Mouse (Mus musculus) ovary, adult 18-20 months (tissue): ENCODE measurements around the gene App.

Source experiments
- DNase-seq: peaks from one replicate; pipeline ENCODE4 v3.0.0; 2022; ENCODE audit warnings: low spot score, mixed read lengths

Gene App

GRCm38 (mm10) chr16:85020696-85021323 is 152.8 kb downstream of the App start:
- no peak for DNase-seq

GRCm38 (mm10) chr16:85019273-85019672 is 154.3 kb downstream of the App start:
- DNase-seq: no peak

GRCm38 (mm10) chr16:85017845-85018244 is 155.7 kb downstream of the App start:
- DNase-seq: no peak

- no peak for DNase-seq
Measured at GRCm38 (mm10) chr16:85012695-85013094, 160.9 kb downstream of the App start.

- no peak for DNase-seq
Measured at GRCm38 (mm10) chr16:85012172-85012571, 161.4 kb downstream of the App start.

- DNase-seq: no peak
Measured at GRCm38 (mm10) chr16:85010651-85011050, 162.9 kb downstream of the App start.

- no peak for DNase-seq
Measured at GRCm38 (mm10) chr16:85008866-85009645, 164.5 kb downstream of the App start.

- DNase-seq: no peak
Measured at GRCm38 (mm10) chr16:85001939-85002556, 171.5 kb downstream of the App start.

- no peak for DNase-seq
Measured at GRCm38 (mm10) chr16:85000304-85000703, 173.3 kb downstream of the App start.

GRCm38 (mm10) chr16:84997551-84997950 is 176.0 kb downstream of the App start:
- DNase-seq: no peak

GRCm38 (mm10) chr16:84995441-84995867 is 178.1 kb downstream of the App start:
- no peak for DNase-seq

GRCm38 (mm10) chr16:84992888-84993287 is 180.7 kb downstream of the App start:
- DNase-seq: no peak

GRCm38 (mm10) chr16:84991011-84991410 is 182.6 kb downstream of the App start:
- DNase-seq: no peak

GRCm38 (mm10) chr16:84989938-84990337 is 183.6 kb downstream of the App start:
- no peak for DNase-seq

GRCm38 (mm10) chr16:84989476-84989875 is 184.1 kb downstream of the App start:
- DNase-seq: no peak

GRCm38 (mm10) chr16:84987724-84988287 is 185.8 kb downstream of the App start:
- no peak for DNase-seq

- no peak for DNase-seq
Measured at GRCm38 (mm10) chr16:84986016-84986631, 187.4 kb downstream of the App start.

- no peak for DNase-seq
Measured at GRCm38 (mm10) chr16:84985340-84985739, 188.2 kb downstream of the App start.

- DNase-seq: no peak
Measured at GRCm38 (mm10) chr16:84983428-84983827, 190.1 kb downstream of the App start.

GRCm38 (mm10) chr16:84982589-84982988 is 191.0 kb downstream of the App start:
- DNase-seq: no peak

GRCm38 (mm10) chr16:84978589-84978988 is 195.0 kb downstream of the App start:
- DNase-seq: no peak

- DNase-seq: no peak
Measured at GRCm38 (mm10) chr16:84974176-84974518, 199.4 kb downstream of the App start.
